Mouse (Mus musculus): ENCODE data around the gene Spdye4c.

Spdye4c gene

GRCm38 (mm10) chr2:128590909-128591308, at the start of gene Spdye4c:
Gene Spdye4c, plus strand, starts transcription at chr2:128591209.
- no peak for DNase-seq

GRCm38 (mm10) chr2:128543495-128543894, 47.5 kb upstream of the Spdye4c start:
- DNase-seq, result no peak

- DNase-seq, result no peak
Observed at GRCm38 (mm10) chr2:128544421-128545137, 46.4 kb upstream of the Spdye4c start.

- DNase-seq, result no peak
Observed at GRCm38 (mm10) chr2:128545447-128545846, 45.6 kb upstream of the Spdye4c start.

- DNase-seq, result no peak
Observed at GRCm38 (mm10) chr2:128547079-128547478, 43.9 kb upstream of the Spdye4c start.

GRCm38 (mm10) chr2:128548262-128548661, 42.7 kb upstream of the Spdye4c start:
- no peak for DNase-seq

- no peak for DNase-seq
Observed at GRCm38 (mm10) chr2:128549561-128549960, 41.4 kb upstream of the Spdye4c start.

GRCm38 (mm10) chr2:128549963-128550362, 41.0 kb upstream of the Spdye4c start:
- DNase-seq, result no peak

- no peak for DNase-seq
Observed at GRCm38 (mm10) chr2:128552080-128552791, 38.8 kb upstream of the Spdye4c start.

- DNase-seq, result no peak
Observed at GRCm38 (mm10) chr2:128552798-128553720, 38.0 kb upstream of the Spdye4c start.

- DNase-seq, result no peak
Observed at GRCm38 (mm10) chr2:128555082-128555481, 35.9 kb upstream of the Spdye4c start.

- DNase-seq, result no peak
Observed at GRCm38 (mm10) chr2:128564195-128564594, 26.8 kb upstream of the Spdye4c start.

- DNase-seq, result no peak
Observed at GRCm38 (mm10) chr2:128565904-128566303, 25.1 kb upstream of the Spdye4c start.

- DNase-seq, result no peak
Observed at GRCm38 (mm10) chr2:128566304-128567147, 24.5 kb upstream of the Spdye4c start.

GRCm38 (mm10) chr2:128568018-128568417, 23.0 kb upstream of the Spdye4c start:
- DNase-seq, result no peak

GRCm38 (mm10) chr2:128568490-128568889, 22.5 kb upstream of the Spdye4c start:
- no peak for DNase-seq

- no peak for DNase-seq
Observed at GRCm38 (mm10) chr2:128571001-128571400, 20.0 kb upstream of the Spdye4c start.

- peak; percentile 76 for DNase-seq
Observed at GRCm38 (mm10) chr2:128572726-128573624, 18.0 kb upstream of the Spdye4c start.

GRCm38 (mm10) chr2:128582881-128583280, 8.1 kb upstream of the Spdye4c start:
- DNase-seq, result no peak

GRCm38 (mm10) chr2:128592301-128592700, 1.3 kb downstream of the Spdye4c start:
- DNase-seq, result no peak

- DNase-seq, result no peak
Observed at GRCm38 (mm10) chr2:128601534-128601933, 10.5 kb downstream of the Spdye4c start.

All from right cerebral cortex, postnatal 25 days (tissue).